Mouse (Mus musculus): ENCODE data around the gene Podxl2.

The Podxl2 gene

GRCm38 (mm10) chr6:88844901-88845565 lies 29.8 kb downstream of the Podxl2 start:
- DNase-seq (ENCODE audit: low read depth, low spot score), result no peak

DNA sequence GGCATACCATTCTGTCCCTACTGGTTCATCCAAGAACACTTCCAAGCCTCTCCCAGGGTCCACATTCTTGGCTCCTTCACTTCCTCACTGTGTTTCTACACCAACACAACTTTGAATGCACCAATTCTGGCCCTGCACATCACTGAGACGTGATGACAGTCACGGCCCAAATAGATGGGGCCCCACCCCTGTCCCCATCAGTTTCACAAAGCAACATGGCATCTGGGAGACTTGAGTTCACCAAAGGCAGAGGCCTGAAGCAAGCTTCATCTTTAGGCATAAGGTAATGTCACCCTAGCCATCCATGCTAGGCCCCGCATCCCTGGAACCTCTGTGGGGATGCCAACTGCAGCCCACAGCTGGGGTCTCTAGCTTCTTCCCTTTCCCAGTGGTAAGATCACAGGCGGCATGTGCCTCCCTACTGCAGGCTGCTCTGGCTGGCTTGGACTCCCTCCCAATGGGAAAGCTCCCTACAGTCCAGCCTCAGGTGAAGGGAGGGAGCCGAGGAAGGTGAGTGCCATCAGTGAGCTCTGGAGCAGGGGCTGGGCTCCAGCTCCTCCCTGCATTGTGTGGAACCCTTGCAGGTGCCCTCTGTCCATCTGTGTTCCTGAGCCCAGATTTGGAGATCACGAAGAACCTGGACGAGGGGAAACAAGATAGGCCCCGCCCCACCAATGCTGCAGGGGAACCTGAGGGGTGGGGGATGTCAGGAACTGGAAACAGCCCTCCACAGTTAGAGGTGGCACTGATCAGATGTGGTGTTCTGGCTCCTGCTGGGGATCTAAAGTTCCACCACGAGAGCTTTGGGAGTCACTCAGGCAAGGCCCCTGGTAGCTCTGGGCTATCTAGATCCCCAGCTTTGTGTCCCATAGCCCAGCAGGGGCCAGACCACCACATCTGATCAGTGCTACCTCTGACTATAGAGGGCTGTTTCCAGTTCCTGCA lies 30.8 kb downstream of the Podxl2 start:
- no peak for DNase-seq (ENCODE audit: low read depth, low spot score)

- DNase-seq (ENCODE audit: low read depth, low spot score), result no peak
Measured at GRCm38 (mm10) chr6:88843241-88843640, 31.6 kb downstream of the Podxl2 start.

DNA sequence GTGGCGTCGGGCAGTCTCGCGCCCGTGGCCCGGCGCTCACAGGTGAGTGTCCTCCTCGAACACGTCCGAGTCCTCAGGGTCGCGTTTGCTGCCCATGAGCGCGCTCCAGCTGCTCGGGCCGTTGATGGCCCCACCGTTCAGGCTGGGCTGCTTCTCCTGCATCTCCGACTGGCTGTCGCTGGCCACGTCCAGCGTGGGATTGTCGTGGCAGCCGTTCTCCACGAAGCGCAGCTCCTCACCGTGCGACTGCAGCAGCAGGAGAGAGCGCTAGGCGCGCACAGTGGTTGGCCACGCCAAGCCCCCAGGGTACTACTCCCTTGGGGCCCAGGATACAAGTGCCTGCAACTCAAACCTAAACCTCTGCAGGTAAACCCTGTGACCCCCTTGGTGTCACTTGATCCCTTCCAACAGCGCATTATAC lies 32.1 kb downstream of the Podxl2 start:
- no peak for DNase-seq (ENCODE audit: low read depth, low spot score)

GRCm38 (mm10) chr6:88841781-88842689 lies 32.8 kb downstream of the Podxl2 start, which contains the start of gene Abtb1:
Abtb1 (minus strand) TSS chr6:88841984.
- peak; percentile 99 for DNase-seq (ENCODE audit: low read depth, low spot score)

DNA sequence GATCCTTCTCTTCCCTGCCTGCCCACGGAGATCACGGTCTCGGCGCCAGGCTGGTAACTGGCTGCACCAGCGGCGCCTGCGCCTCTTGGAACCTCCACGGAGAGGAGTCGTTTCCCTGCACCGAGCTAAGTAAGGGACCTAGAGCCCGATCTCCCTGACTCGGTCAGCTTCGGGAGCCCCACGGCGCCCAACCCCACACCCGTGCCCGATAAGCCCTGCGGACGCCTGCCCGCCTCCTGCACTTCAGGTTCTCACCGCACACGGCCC lies 33.4 kb downstream of the Podxl2 start:
- DNase-seq (ENCODE audit: low read depth, low spot score), result no peak

- DNase-seq (ENCODE audit: low read depth, low spot score), result no peak
Measured at GRCm38 (mm10) chr6:88840791-88841513, 33.9 kb downstream of the Podxl2 start.

DNA sequence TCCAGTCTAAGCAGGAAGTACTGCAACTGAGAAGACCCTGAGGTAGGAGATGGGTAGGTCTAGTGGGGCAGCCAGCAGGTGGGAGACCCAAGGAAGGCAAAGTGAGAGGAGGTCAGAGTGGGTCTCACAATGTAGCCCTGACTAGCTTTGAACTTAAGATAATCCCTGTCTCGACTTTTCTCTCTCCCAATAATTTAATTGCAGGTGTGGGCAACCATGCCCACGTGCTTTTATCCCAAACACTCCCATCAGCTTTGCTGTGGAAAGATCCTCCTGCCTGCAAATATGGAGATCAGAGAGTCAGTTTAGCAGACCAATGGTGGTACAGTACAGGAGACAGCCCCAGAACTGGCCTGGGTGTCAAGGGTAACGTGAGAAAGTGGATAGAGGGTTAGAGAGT lies 34.6 kb downstream of the Podxl2 start:
- no peak for DNase-seq (ENCODE audit: low read depth, low spot score)

GRCm38 (mm10) chr6:88839135-88839970 lies 35.5 kb downstream of the Podxl2 start:
- DNase-seq (ENCODE audit: low read depth, low spot score), result no peak

DNA sequence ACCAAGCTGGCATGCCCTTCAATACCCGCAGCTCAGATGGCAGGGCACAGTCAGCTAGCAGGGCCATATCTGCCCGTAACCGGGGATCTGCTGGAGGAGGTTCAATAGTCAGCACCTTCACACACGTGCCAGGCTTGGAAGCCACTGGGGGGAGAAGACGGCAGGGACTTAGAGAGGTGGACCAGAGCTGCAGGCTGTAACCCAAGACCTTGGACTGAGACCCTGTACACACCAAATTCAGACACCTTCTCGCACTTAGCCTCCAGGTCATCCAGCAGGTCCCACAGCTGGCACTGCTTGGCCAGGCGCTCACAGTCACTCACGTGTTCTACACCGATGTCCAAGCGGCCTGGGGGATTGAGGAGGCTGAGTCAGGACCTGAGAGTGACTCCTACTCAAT lies 36.2 kb downstream of the Podxl2 start:
- DNase-seq (ENCODE audit: low read depth, low spot score), result no peak

GRCm38 (mm10) chr6:88837999-88838398 lies 36.8 kb downstream of the Podxl2 start:
- no peak for DNase-seq (ENCODE audit: low read depth, low spot score)

- DNase-seq (ENCODE audit: low read depth, low spot score), result no peak
Measured at GRCm38 (mm10) chr6:88836178-88836819, 38.5 kb downstream of the Podxl2 start.

DNA sequence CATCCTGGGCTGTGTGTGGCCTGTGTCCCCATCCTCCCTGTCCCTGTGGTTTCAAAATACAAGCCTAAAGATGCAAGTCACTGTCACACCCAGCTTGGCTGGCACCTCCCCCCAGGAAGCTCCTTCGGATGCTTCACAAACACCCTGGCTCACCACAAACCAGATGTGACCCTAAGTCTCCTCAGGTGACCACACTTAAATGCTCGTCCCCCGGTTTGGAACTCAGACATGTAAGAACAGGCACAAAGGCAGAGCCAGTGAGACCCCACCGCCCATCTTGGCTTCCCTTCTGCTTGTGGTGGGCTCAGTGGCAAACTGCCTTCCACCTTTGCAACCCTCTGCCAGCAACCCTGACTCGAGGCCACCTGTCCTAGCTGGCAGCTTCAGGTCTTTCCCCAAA lies 39.8 kb downstream of the Podxl2 start:
- DNase-seq (ENCODE audit: low read depth, low spot score), result no peak

GRCm38 (mm10) chr6:88833340-88834140 lies 41.3 kb downstream of the Podxl2 start:
- DNase-seq (ENCODE audit: low read depth, low spot score), result no peak

DNA sequence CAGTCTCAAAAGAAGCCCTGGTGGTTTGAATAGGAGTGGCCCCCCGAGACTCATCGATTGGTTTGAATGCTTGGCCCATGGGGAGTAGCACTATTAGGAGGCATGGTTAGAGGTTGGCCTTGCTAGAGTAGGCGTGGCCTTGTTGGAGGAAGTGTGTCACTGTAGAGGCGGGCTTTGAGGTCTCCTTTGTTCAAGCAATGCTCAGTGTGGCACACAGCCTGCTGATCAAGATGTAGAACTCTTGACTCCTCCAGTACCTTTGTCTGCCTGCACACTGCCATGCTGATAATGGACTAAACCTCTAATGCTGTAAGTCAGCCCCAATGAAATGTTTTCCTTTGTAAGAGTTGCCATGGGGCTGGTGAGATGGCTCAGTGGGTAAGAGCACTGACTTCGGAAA lies 42.2 kb downstream of the Podxl2 start:
- DNase-seq (ENCODE audit: low read depth, low spot score), result no peak

GRCm38 (mm10) chr6:88831456-88831855 lies 43.4 kb downstream of the Podxl2 start:
- DNase-seq (ENCODE audit: low read depth, low spot score), result peak; percentile 87

DNA sequence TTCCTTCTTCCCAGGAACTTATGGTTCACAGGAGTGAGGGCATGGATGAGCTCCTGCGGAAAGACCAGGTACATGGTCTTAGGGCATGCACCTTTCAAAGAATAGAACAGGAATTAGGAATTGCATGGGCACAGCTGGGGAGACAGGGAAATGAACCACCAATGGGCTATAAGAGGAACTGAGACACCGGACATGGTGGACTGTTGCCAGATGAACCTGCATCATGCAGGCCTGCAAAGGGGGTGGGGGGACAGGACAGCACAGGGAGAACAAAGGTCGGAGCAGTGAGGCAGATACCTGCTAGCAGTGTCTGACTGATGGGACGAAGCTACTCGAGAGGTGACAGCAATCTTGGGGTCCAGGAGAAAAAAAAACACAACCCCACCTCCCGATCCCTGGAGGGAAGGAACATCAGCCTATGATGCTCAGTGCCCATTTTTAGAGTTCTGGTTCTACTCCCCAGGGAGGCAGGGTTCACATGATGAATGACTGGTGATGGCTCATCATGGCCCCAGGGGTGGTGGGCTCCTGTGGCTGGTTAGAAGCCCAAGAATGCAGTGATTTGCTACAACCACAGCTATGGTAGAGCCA lies 44.6 kb downstream of the Podxl2 start:
- no peak for DNase-seq (ENCODE audit: low read depth, low spot score)

DNA sequence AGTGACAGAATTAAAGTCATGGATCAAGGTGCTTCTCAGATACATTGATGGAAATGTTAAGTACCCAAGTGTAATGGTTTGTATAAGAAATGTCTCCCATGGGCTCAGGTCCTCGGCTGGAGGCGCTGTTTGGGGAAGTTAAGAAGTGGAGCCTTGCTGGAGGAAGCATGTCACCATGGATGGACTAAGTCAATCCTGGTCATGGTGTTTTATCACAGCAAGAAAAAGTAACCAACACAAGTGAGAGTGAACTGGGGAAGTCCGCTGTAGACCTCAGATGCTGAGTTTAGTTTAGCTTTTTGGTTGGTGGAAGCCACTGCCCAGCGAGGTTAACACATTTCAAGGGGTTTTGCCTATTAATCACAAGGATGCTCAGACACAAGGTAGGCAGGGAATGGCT lies 45.3 kb downstream of the Podxl2 start:
- no peak for DNase-seq (ENCODE audit: low read depth, low spot score)
